Mouse (Mus musculus): ENCODE data around the gene Scp2d1. TPM values are rescaled to one million over a fixed set of nuclear protein-coding genes. Genes with fewer than 3 reads are reported as not detected.

The Scp2d1 gene
- total and polyA plus RNA-seq, 3 experiments: not detected

GRCm38 (mm10) chr2:144791671-144792294 lies 31.7 kb upstream of the Scp2d1 start:
- H3K27ac ChIP-seq (ENCODE audit: control insufficient read depth, low read depth, low read length): no peak overlapping the region
- no peaks in the 10 kb centered on the region for H3K79me2 ChIP-seq (ENCODE audit: control insufficient read depth, insufficient read depth, low read length, poor library complexity)
- DNase-seq (ENCODE audit: low read depth, low spot score): no peak
- H3K27me3 ChIP-seq (ENCODE audit: control insufficient read depth in 1 of 2, insufficient read depth in 2 of 2, low read length in 2 of 2): no peaks in the 10 kb centered on the region; a peak in 1 of 4 replicates
- H3K9ac ChIP-seq (ENCODE audit: control insufficient read depth, low read depth, low read length, poor library complexity, severe bottlenecking): no peak overlapping the region
- no peaks in the 10 kb centered on the region for H3K4me1 ChIP-seq (ENCODE audit: control insufficient read depth in 1 of 2, insufficient read depth in 2 of 2, low read length in 2 of 2)
- H3K36me3 ChIP-seq (ENCODE audit: control insufficient read depth in 1 of 2, insufficient read depth in 2 of 2, low read length in 2 of 2): no peaks in the 10 kb centered on the region
- no peak for TF ChIP-seq MYB (IDR thresholded peaks at IDR 0.05; ENCODE audit: low read depth, low read length)
- TF ChIP-seq MEF2A (IDR thresholded peaks at IDR 0.05; ENCODE audit: extremely low read depth, insufficient replicate concordance, low read depth, low read length, poor library complexity, severe bottlenecking): no peak
- no peak for TF ChIP-seq MAZ (IDR thresholded peaks at IDR 0.05; ENCODE audit: low read depth, low read length)
- TF ChIP-seq CHD2 (IDR thresholded peaks at IDR 0.05; ENCODE audit: low read length): no peak
- TF ChIP-seq TAL1 (IDR thresholded peaks at IDR 0.05; ENCODE audit: low read length): no peak
- TF ChIP-seq ELF1 (IDR thresholded peaks at IDR 0.05; ENCODE audit: low read depth, low read length): no peak
- no peak for TF ChIP-seq GABPA (IDR thresholded peaks at IDR 0.05; ENCODE audit: low read depth, low read length)
- H3K4me3 ChIP-seq (ENCODE audit: control insufficient read depth in 1 of 2, insufficient read depth in 1 of 2, low read depth in 2 of 2, low read length in 2 of 2): no peak overlapping the region
- no peaks in the 10 kb centered on the region for H3K9me3 ChIP-seq (replicated peaks; ENCODE audit: insufficient read depth, low read length)

GRCm38 (mm10) chr2:144797515-144797914 lies 25.9 kb upstream of the Scp2d1 start:
- Histone ChIP-seq H3K27ac (ENCODE audit: control insufficient read depth, low read depth, low read length) (no peak overlapping the region), H3K4me3 (ENCODE audit: control insufficient read depth in 1 of 2, insufficient read depth in 1 of 2, low read depth in 2 of 2, low read length in 2 of 2) (no peak overlapping the region), H3K36me3 (ENCODE audit: control insufficient read depth in 1 of 2, insufficient read depth in 2 of 2, low read length in 2 of 2) (no peaks in the 10 kb centered on the region), H3K9ac (ENCODE audit: control insufficient read depth, low read depth, low read length, poor library complexity, severe bottlenecking) (no peak overlapping the region), H3K27me3 (ENCODE audit: control insufficient read depth in 1 of 2, insufficient read depth in 2 of 2, low read length in 2 of 2) (no peaks in the 10 kb centered on the region; a peak in 1 of 4 replicates), H3K79me2 (ENCODE audit: control insufficient read depth, insufficient read depth, low read length, poor library complexity) (no peaks in the 10 kb centered on the region), H3K4me1 (ENCODE audit: control insufficient read depth in 1 of 2, insufficient read depth in 2 of 2, low read length in 2 of 2) (no peaks in the 10 kb centered on the region), H3K9me3 (replicated peaks; ENCODE audit: insufficient read depth, low read length) (no peaks in the 10 kb centered on the region)
- DNase-seq (ENCODE audit: low read depth, low spot score): no peak
- TF ChIP-seq POLR2A (IDR thresholded peaks at IDR 0.05; ENCODE audit: control insufficient read depth in 1 of 2, insufficient read depth in 1 of 2, low read depth in 1 of 2, low read length in 2 of 2, poor library complexity in 1 of 2): no peak
- no peak for TF ChIP-seq UBTF (IDR thresholded peaks at IDR 0.05; ENCODE audit: borderline replicate concordance, insufficient read depth, low read depth, low read length)
- TF ChIP-seq ZMIZ1 (IDR thresholded peaks at IDR 0.05; ENCODE audit: low read depth, low read length): no peak
- TF ChIP-seq SMC3 (IDR thresholded peaks at IDR 0.05; ENCODE audit: low read depth, low read length): no peak
- TF ChIP-seq NELFE (IDR thresholded peaks at IDR 0.05; ENCODE audit: low read depth, low read length): no peak
- no peak for TF ChIP-seq CHD1 (IDR thresholded peaks at IDR 0.05; ENCODE audit: low read depth, low read length)
- TF ChIP-seq POLR2AphosphoS2 (IDR thresholded peaks at IDR 0.05; ENCODE audit: low read length): no peak
- no peak for TF ChIP-seq USF2 (IDR thresholded peaks at IDR 0.05; ENCODE audit: borderline replicate concordance in 1 of 2, insufficient read depth in 1 of 2, low read depth in 1 of 2, low read length in 2 of 2)
